Mouse (Mus musculus): ENCODE measurements around the gene Nanos2. TPM values are rescaled to one million over a fixed set of nuclear protein-coding genes. Genes with fewer than 3 reads are reported as not detected.

Gene Nanos2
- polyA plus RNA-seq, 1 experiment from 2014 or later: not detected

DNA sequence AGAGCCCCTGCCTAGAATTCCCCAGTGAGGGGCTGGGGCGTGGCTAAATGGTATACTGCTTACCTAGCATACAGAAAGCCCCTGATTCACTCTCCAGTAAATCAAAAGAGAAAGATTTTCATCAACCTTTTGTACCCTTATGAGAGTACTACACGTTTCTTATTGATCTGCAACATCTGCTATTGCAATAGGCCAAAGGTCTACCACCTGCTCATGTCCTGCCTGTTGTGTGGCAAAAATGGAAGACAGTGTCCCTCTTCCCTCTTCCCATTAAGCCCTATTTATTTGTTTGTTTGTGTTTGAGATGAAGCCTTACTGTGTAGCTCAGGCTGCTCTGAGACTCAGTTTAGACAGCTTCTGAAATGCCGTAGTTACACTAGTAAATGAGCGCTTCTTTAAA is 28.8 kb downstream of the Nanos2 start:
- Histone ChIP-seq H3K4me2 (ENCODE audit: low read length) (no peak overlapping the region), H3K36me3 (ENCODE audit: control insufficient read depth, insufficient read depth, low read length) (no peaks in the 10 kb centered on the region), H3K4me3 (ENCODE audit: low read depth, low read length) (no peak overlapping the region), H3K27ac (ENCODE audit: low read depth) (no peak overlapping the region), H3K9ac (ENCODE audit: low read length) (no peak overlapping the region), H3K4me1 (replicated peaks; ENCODE audit: control insufficient read depth, insufficient read depth, low read length) (peaks cover 10% of the 10 kb centered on the region), H3K9me3 (ENCODE audit: control insufficient read depth, low read length) (no peaks in the 10 kb centered on the region), H3K27me3 (replicated peaks; ENCODE audit: control insufficient read depth, insufficient read depth, low read length) (peaks cover 10% of the 10 kb centered on the region; the same call in 1 of the 2 replicates)
- 89% methylated on average over 4 of the region's 4 CpGs for WGBS
- DNase-seq (ENCODE audit: low spot score): no peak
- no peak for ATAC-seq (replicated peaks; ENCODE audit: low FRiP score, low TSS enrichment, low read depth)

DNA sequence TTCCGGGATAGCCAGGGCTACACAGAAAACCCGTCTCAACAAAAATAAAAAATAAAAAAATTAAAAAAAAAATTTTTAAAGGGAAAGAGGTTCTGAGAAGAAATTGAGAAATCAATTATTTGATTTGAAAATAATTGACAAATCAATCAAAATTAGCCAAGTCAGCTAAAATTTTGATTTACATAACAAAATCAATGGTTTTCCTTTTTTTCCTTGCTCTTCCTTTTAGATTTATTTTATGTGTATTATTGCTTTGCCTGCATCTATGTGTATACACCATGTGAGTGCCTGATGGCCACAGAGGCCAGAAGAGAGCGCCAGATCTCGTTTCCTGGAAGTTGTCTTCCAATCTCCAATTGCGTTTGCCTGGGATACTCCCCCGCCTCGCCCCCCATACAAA is 30.7 kb downstream of the Nanos2 start:
- 86% methylated on average over 7 of the region's 7 CpGs for WGBS

DNA sequence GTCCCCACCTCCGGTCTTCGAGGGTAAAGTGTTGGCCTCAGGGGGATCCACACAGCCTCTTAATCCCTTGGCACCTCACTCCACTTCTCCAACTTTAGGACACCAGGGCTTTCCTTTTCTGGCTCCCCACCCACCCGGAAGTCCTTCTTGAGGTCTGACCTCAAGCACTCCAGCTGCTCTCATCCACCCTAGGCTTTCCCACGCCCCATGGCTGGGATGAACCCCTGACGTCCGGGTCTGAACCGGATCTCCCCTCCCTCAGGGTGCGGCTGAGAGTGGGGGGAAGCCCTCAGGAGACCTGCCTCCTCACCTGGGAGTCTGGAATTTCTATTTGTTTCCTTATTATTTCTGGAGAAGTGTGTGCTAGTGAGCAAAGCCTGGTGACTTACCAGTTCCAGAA is 33.8 kb downstream of the Nanos2 start:
- Histone ChIP-seq H3K27ac (ENCODE audit: low read depth) (no peak overlapping the region), H3K4me2 (ENCODE audit: low read length) (peak overlapping the region; percentile 30), H3K4me3 (ENCODE audit: low read depth, low read length) (0 out of 2 replicates have a peak overlapping the region, but pooled peaks have one; percentile 6)

More for the DNA sequence above, 30.7 kb downstream of the Nanos2 start:
- H3K36me3 ChIP-seq (ENCODE audit: control insufficient read depth, insufficient read depth, low read length): no peaks in the 10 kb centered on the region
- no peak overlapping the region for H3K4me2 ChIP-seq (ENCODE audit: low read length)
- DNase-seq (ENCODE audit: low spot score) (no peak), ATAC-seq (replicated peaks; ENCODE audit: low FRiP score, low TSS enrichment, low read depth) (no peak)
- H3K4me3 ChIP-seq (ENCODE audit: low read depth, low read length): no peak overlapping the region
- H3K27me3 ChIP-seq (replicated peaks; ENCODE audit: control insufficient read depth, insufficient read depth, low read length): peaks cover 26% of the 10 kb centered on the region
- H3K9ac ChIP-seq (ENCODE audit: low read length): no peak overlapping the region
- H3K27ac ChIP-seq (ENCODE audit: low read depth): no peak overlapping the region
- no peaks in the 10 kb centered on the region for H3K9me3 ChIP-seq (ENCODE audit: control insufficient read depth, low read length)
- no peaks in the 10 kb centered on the region for H3K4me1 ChIP-seq (replicated peaks; ENCODE audit: control insufficient read depth, insufficient read depth, low read length)

DNA sequence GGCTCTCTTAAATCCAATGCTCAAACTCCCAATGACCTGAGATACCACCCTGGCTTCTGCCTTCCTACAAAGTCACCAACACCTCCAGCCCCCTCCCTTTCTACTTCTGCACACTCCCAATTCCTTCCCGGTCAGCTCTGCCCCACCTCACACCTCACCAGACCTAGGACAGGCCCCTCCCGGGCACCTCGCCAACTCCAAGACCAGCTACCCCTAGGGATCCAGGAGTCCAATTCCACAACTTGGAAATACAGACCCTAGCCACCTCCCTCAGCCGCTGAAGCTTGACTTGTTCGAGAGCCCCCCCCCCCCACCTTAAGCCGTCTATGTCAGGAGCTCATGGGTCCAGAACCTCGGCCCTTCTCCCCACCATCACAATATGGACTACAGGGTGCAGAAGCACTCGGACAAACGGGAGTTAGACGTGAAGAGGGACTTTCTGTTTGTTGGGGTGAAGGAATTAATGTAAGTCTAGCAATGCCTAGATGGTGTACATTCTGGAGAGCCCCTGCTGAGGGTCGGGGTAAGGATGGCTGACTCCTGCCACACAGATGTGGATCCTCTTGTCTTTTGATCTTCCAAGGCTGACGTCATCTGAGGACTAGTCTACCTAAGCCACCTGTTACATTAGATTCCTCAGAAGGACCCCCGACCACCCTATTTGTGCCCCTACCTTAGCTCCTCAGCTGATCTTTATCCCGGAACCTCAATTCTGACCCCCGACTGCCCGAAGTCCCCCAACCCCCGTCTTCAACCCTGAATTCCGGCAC is 35.2 kb downstream of the Nanos2 start:
- no peak overlapping the region for H3K9ac ChIP-seq (ENCODE audit: low read length)
- WGBS: 48% methylated on average over 18 of the region's 18 CpGs
- H3K4me1 ChIP-seq (replicated peaks; ENCODE audit: control insufficient read depth, insufficient read depth, low read length): peaks cover 11% of the 10 kb centered on the region; the same call in 1 of the 2 replicates
- H3K36me3 ChIP-seq (ENCODE audit: control insufficient read depth, insufficient read depth, low read length): no peaks in the 10 kb centered on the region
- H3K27ac ChIP-seq (ENCODE audit: low read depth): no peak overlapping the region
- H3K9me3 ChIP-seq (ENCODE audit: control insufficient read depth, low read length): no peaks in the 10 kb centered on the region
- ATAC-seq (replicated peaks; ENCODE audit: low FRiP score, low TSS enrichment, low read depth) (no peak), DNase-seq (ENCODE audit: low spot score) (no peak)
- H3K27me3 ChIP-seq (replicated peaks; ENCODE audit: control insufficient read depth, insufficient read depth, low read length): peaks cover 34% of the 10 kb centered on the region
- peak overlapping the region; percentile 30 for H3K4me2 ChIP-seq (ENCODE audit: low read length)
- H3K4me3 ChIP-seq (ENCODE audit: low read depth, low read length): peak overlapping the region; percentile 91

More for the DNA sequence above, 33.8 kb downstream of the Nanos2 start:
- Histone ChIP-seq H3K4me1 (replicated peaks; ENCODE audit: control insufficient read depth, insufficient read depth, low read length) (peaks cover 10% of the 10 kb centered on the region; the same call in 1 of the 2 replicates), H3K9me3 (ENCODE audit: control insufficient read depth, low read length) (no peaks in the 10 kb centered on the region), H3K36me3 (ENCODE audit: control insufficient read depth, insufficient read depth, low read length) (no peaks in the 10 kb centered on the region), H3K27me3 (replicated peaks; ENCODE audit: control insufficient read depth, insufficient read depth, low read length) (peaks cover 34% of the 10 kb centered on the region), H3K9ac (ENCODE audit: low read length) (no peak overlapping the region)
- ATAC-seq (replicated peaks; ENCODE audit: low FRiP score, low TSS enrichment, low read depth) (no peak), DNase-seq (ENCODE audit: low spot score) (no peak)
- 17% methylated on average over 8 of the region's 8 CpGs for WGBS

DNA sequence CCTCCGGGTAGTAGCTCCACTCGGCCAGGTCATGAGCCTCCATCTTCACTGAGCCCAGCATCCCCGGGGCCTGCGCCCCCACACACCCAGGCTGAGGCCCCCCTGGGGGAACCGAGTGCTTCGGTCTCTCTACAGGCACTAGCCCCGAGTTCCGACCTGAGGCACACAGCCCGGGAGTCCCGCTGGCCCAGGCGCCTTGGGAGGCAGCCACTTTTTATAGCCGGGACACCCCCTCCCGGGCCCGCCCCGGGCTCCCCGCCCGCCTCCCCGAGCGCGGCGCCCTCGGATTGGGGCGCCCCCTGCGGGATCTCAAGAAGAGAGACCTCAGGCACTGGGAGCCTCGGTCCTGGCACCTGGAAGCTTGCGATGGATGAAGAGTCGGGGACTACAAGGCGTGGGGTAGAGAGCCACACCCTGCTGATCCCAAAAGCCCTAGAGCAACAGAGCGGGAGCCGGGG is 36.2 kb downstream of the Nanos2 start, which contains the start of gene Foxa3:
Foxa3 (minus strand) TSS at position 182 of the 458 bp plus-strand sequence.
- Histone ChIP-seq H3K4me2 (ENCODE audit: low read length) (peak within 1 kb of the TSS; percentile 67), H3K36me3 (ENCODE audit: control insufficient read depth, insufficient read depth, low read length) (peaks cover 2% of the 10 kb centered on the region; the same call in 1 of the 2 replicates), H3K9ac (ENCODE audit: low read length) (peak within 1 kb of the TSS; percentile 89), H3K9me3 (ENCODE audit: control insufficient read depth, low read length) (no peaks in the 10 kb centered on the region), H3K27ac (ENCODE audit: low read depth) (0 out of 2 replicates have a peak within 1 kb of the TSS, but pooled peaks have one; percentile 9), H3K4me1 (replicated peaks; ENCODE audit: control insufficient read depth, insufficient read depth, low read length) (peaks cover 11% of the 10 kb centered on the region; the same call in 1 of the 2 replicates), H3K4me3 (ENCODE audit: low read depth, low read length) (peak within 1 kb of the TSS; percentile 91), H3K27me3 (replicated peaks; ENCODE audit: control insufficient read depth, insufficient read depth, low read length) (peaks cover 34% of the 10 kb centered on the region)
- ATAC-seq (replicated peaks; ENCODE audit: low FRiP score, low TSS enrichment, low read depth): peak; percentile 63
- peak; percentile 74 for DNase-seq (ENCODE audit: low spot score)
- WGBS: 2% methylated on average over 30 of the region's 30 CpGs

DNA sequence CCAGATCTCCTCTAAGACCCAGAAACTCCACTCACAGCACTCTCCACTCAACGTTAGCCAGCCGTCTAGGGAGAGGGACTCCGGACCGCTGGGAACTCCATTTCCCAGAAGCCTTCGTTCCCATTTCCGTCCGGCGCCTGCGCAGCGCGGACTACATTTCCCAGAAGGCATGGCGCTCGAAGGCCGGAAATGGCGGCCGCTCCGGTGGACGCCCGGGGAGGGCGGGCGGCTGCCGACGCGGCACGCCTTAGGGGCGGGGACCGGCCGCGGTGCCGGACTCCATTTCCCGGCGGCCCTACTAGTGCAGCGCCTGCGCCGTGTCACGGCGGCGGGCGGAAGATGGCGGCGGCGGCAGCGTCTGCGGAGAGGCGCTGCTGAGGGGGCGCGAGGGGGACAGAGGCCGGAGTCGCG is 36.9 kb downstream of the Nanos2 start, which contains the start of gene Sympk:
Sympk (plus strand) TSS at position 282 of the 411 bp plus-strand sequence.
- Histone ChIP-seq H3K9me3 (ENCODE audit: control insufficient read depth, low read length) (no peaks in the 10 kb centered on the region), H3K4me2 (ENCODE audit: low read length) (peak within 1 kb of the TSS; percentile 67), H3K4me1 (replicated peaks; ENCODE audit: control insufficient read depth, insufficient read depth, low read length) (peaks cover 11% of the 10 kb centered on the region; the same call in 1 of the 2 replicates), H3K4me3 (ENCODE audit: low read depth, low read length) (peak within 1 kb of the TSS; percentile 91), H3K27ac (ENCODE audit: low read depth) (0 out of 2 replicates have a peak within 1 kb of the TSS, but pooled peaks have one; percentile 9), H3K27me3 (replicated peaks; ENCODE audit: control insufficient read depth, insufficient read depth, low read length) (peaks cover 34% of the 10 kb centered on the region), H3K9ac (ENCODE audit: low read length) (peak within 1 kb of the TSS; percentile 89), H3K36me3 (ENCODE audit: control insufficient read depth, insufficient read depth, low read length) (peaks cover 9% of the 10 kb centered on the region)
- peak; percentile 91 for ATAC-seq (replicated peaks; ENCODE audit: low FRiP score, low TSS enrichment, low read depth)
- under 1% methylated on average over 50 of the region's 50 CpGs for WGBS
- peak; percentile 89 for DNase-seq (ENCODE audit: low spot score)

DNA sequence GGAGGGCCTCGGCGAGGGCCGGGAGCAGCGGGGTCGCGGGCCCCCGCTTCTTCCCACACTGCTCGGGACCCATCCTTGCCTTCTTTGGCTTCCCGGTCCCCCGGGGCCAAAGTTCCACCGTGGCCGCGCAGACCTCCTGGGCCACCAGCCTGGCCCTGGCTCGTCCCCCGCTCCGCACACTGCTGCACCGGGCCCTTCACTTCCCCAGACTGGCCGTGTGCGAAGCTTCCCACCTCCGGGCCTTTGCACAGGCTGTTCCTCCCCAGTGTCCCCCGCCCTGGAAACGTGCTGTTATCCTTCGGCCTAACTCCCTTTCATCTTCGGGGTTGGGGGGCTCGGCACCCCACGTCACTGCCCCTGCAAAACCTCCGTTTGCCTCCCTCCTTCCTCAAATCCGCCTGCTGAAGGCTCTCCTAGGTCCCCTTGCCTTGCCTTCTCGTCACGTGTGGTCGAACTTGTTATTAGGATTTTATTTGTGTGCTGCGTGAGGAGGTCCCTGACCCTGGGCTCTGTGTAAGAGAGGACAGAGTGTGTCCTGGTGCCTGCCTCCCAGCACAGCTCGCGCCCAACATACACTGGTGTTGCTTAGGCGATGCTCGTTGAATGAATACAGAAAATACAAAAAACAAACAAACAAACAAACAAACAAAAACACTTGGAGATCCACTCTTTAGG is 37.5 kb downstream of the Nanos2 start:
- H3K9ac ChIP-seq (ENCODE audit: low read length): peak overlapping the region; percentile 89
- H3K4me3 ChIP-seq (ENCODE audit: low read depth, low read length): peak overlapping the region; percentile 91
- WGBS: 2% methylated on average over 34 of the region's 36 CpGs

DNA sequence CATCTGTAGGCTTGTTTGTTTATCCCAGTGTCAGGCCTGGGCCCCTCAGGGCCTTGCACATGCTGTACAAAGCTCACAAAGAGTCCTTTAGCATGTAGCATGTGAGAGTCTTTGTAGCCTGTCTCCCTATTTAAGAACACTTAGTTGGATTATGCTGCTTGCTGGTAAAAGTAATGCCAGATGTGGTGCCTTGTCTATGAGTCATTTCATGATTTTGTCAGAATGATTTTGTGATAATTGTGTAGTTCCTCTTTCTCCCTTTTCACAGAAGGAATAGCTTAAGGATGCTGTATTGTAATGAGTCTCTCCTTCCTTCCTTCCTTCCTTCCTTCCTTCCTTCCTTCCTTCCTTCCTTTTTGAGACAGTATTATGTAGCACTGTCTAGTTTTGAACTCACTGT is 40.9 kb downstream of the Nanos2 start:
- Histone ChIP-seq H3K4me2 (ENCODE audit: low read length) (no peak overlapping the region), H3K36me3 (ENCODE audit: control insufficient read depth, insufficient read depth, low read length) (peaks cover 46% of the 10 kb centered on the region), H3K4me1 (replicated peaks; ENCODE audit: control insufficient read depth, insufficient read depth, low read length) (peaks cover 11% of the 10 kb centered on the region; the same call in 1 of the 2 replicates), H3K27me3 (replicated peaks; ENCODE audit: control insufficient read depth, insufficient read depth, low read length) (peaks cover 6% of the 10 kb centered on the region), H3K9ac (ENCODE audit: low read length) (no peak overlapping the region), H3K27ac (ENCODE audit: low read depth) (no peak overlapping the region), H3K4me3 (ENCODE audit: low read depth, low read length) (no peak overlapping the region), H3K9me3 (ENCODE audit: control insufficient read depth, low read length) (no peaks in the 10 kb centered on the region)
- DNase-seq (ENCODE audit: low spot score) (no peak), ATAC-seq (replicated peaks; ENCODE audit: low FRiP score, low TSS enrichment, low read depth) (no peak)

More for the DNA sequence above, 37.5 kb downstream of the Nanos2 start:
- Histone ChIP-seq H3K27me3 (replicated peaks; ENCODE audit: control insufficient read depth, insufficient read depth, low read length) (peaks cover 34% of the 10 kb centered on the region), H3K9me3 (ENCODE audit: control insufficient read depth, low read length) (no peaks in the 10 kb centered on the region), H3K36me3 (ENCODE audit: control insufficient read depth, insufficient read depth, low read length) (peaks cover 15% of the 10 kb centered on the region), H3K4me2 (ENCODE audit: low read length) (peak overlapping the region; percentile 67), H3K4me1 (replicated peaks; ENCODE audit: control insufficient read depth, insufficient read depth, low read length) (peaks cover 11% of the 10 kb centered on the region; the same call in 1 of the 2 replicates), H3K27ac (ENCODE audit: low read depth) (0 out of 2 replicates have a peak overlapping the region, but pooled peaks have one; percentile 9)
- DNase-seq (ENCODE audit: low spot score) (peak; percentile 71), ATAC-seq (replicated peaks; ENCODE audit: low FRiP score, low TSS enrichment, low read depth) (peak; percentile 59)

Measured in intestine, embryonic 14.5 days (tissue).